Mouse (Mus musculus): ENCODE data around the gene Cables2.
"Not testable (repeated sequence)": the region's sequence is repeated elsewhere in the genome, so short reads cannot be mapped to it uniquely, and the experiment has no call there.

Cables2 gene

DNA sequence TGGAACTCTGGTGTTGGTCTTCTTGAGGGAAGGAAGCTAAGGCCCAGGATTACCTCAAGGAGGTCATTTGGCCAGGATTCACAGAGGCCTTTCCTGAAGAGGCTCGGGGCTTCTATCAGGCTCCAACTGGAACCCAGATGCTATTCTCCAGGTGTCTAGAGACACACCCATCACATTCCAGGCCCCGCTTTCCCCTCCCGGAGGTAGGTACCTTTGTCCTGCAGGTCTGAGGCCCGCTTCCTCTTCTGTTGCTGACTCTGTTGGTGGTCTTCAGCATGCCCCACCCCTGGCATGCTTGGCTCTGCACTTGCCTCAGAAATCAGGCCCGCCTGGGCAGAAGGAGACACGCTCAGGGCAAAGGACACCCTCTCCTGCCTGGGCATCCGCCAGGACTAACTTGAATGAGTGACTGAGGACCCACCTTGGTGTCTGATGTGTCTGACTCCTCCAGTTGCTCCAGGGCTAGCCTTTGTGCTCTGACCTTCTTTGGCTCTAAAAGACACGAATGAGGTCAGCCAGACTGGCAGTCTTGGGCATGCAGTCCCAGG lies 4.6 kb upstream of the Cables2 start:
- no peak for DNase-seq (ENCODE audit: low spot score in 2 of 2)

DNA sequence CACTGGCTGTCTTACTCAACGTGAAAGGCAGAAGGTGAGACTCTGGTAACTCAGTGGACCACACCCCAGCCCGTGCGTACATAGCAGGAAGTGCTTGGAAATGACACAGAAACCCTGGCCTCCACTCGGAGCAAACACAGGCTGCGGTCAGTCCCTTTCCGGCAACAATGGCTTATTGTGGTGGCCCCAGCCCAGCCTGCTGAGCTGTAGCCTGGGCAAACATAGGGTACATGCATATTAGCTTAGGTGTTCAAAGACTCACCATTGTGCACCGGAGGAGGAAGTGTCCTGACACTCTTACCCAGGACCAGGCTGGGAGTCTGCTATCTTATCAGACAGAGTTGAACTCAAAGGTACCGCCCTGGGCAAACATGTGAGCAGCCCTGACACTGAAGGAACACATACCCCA lies 3.6 kb upstream of the Cables2 start:
- no peak for DNase-seq (ENCODE audit: low spot score in 2 of 2)

DNA sequence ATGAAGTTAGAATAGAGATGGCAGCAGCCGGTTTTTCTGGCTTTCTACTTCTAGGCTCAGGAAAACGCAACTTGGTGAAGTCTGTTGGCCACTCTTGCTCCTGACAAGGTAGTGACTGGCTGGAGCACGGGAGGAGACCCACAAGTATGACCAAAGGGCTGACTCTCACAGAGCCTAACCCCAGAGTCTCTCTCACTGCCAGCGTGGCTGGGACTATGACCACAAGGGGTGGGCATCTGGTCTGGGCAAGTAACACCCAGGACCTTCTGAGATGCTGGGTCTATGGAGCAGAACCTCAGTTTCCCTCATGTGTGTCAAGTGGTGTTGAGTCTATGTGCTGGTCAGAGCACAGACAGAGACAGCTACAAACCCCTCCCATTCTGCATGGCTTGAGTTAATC lies 3.1 kb upstream of the Cables2 start:
- no peak for DNase-seq (ENCODE audit: low spot score in 2 of 2)

DNA sequence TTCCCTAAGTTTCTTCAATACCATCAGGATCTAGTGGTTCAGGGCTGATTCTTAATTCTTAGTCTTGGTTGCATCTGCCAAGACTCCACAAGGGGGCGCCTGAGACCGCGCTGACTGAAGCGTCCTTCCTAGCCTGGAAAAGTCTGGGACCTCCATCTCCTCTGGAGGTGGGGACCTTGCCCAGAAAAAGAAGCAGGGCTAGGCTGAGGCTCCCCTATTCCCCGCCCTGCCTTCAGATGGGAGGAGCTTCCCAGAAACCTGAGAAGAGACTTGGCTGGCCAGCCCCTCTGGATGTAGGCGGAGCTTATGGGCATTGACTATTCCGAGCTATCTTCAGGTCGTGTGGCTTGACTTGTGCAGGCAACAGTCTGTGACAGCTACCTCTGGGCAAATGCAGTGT lies 2.5 kb upstream of the Cables2 start:
- no peak for DNase-seq (ENCODE audit: low spot score in 2 of 2)

DNA sequence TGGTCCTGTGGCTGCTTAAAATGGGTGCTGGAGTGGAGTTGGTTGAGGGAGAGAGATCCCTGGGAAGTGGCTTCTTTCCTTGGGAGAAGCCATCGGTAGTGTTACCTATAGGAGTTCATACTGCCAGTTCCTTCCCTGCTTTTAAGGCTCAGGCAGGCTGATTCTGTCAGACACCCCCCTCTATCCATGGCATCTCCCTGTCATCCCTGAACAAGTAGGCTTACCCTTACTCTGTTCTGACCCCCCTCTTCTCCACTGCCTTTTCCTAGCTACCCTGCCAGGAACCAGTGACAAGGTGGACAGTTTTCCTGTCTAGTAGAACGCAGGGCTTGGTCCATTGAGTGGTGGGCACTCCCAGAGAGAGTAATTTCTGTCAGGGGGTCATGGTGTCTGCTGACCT lies 1.2 kb upstream of the Cables2 start:
- DNase-seq (ENCODE audit: low spot score in 2 of 2), result no peak

GRCm38 (mm10) chr2:180272884-180273321 lies 393 bp downstream of the Cables2 start:
- DNase-seq (ENCODE audit: low spot score in 2 of 2), result no peak

GRCm38 (mm10) chr2:180271804-180272395 lies 1.4 kb downstream of the Cables2 start:
- DNase-seq (ENCODE audit: low spot score in 2 of 2), result no peak

GRCm38 (mm10) chr2:180270537-180271255 lies 2.6 kb downstream of the Cables2 start:
- DNase-seq (ENCODE audit: low spot score in 2 of 2), result no peak

DNA sequence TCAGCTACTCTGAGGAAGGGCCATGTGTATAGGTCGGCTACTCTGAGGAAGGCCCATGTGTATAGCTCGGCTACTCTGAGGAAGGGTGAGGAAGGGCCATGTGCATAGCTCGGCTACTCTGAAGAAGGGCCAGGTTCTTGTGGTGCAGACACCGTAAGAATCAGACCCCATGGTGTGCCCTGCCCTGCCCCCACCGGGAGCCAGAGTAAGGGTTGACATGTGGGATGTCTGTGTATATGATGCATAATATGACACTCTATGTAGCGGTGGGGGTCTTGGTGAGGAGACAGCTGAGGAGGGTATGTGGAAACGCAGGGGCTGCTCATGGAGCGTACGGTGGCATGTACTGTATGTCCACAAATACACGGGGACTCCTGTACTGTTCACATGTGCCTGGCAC lies 4.0 kb downstream of the Cables2 start:
- DNase-seq (ENCODE audit: low spot score in 2 of 2), result no peak

GRCm38 (mm10) chr2:180267955-180268354 lies 5.3 kb downstream of the Cables2 start:
- DNase-seq (ENCODE audit: low spot score in 2 of 2), result no peak

DNA sequence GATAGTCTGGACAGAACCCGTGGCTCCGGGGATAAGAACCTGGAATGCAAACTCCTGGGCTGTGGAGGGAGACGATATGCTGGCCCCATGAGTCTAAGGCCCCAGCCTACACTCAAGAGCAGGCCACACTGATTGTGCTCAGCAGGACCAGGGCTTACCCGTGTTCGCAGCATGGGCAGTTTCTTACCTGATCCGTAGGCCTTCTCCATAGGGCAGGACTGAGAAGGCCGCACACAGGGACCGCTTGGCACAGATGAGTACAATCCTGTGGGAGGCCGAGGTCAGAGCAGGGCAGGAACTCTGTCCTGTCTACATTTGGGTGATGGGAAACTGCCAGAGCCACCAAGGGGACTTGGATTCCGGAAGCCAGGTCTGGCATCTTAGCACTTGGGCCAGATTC lies 10.4 kb downstream of the Cables2 start:
- no peak for DNase-seq (ENCODE audit: low spot score in 2 of 2)

- no peak for DNase-seq (ENCODE audit: low spot score in 2 of 2)
Observed at GRCm38 (mm10) chr2:180262441-180262840, 10.9 kb downstream of the Cables2 start.

DNA sequence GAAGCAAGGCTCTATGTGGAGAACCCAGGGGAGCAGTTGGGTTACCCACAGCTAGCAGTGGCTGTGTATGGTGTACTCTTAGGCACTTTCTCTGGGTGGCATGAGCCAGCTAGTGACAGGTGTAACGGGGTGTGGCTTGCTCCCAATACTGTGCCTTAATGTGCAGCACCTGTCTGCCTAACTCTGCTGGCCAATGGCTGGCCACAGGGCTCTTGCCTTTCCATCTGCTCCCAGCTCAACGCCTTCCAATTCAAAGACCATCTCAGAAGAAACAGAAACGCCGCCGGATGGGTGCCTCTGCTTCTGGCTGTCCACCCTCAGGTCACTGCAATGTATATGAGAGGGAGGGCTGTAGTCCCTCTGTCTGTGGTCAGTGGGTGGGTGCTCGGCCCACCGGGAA lies 11.4 kb downstream of the Cables2 start:
- DNase-seq (ENCODE audit: low spot score in 2 of 2), result no peak

DNA sequence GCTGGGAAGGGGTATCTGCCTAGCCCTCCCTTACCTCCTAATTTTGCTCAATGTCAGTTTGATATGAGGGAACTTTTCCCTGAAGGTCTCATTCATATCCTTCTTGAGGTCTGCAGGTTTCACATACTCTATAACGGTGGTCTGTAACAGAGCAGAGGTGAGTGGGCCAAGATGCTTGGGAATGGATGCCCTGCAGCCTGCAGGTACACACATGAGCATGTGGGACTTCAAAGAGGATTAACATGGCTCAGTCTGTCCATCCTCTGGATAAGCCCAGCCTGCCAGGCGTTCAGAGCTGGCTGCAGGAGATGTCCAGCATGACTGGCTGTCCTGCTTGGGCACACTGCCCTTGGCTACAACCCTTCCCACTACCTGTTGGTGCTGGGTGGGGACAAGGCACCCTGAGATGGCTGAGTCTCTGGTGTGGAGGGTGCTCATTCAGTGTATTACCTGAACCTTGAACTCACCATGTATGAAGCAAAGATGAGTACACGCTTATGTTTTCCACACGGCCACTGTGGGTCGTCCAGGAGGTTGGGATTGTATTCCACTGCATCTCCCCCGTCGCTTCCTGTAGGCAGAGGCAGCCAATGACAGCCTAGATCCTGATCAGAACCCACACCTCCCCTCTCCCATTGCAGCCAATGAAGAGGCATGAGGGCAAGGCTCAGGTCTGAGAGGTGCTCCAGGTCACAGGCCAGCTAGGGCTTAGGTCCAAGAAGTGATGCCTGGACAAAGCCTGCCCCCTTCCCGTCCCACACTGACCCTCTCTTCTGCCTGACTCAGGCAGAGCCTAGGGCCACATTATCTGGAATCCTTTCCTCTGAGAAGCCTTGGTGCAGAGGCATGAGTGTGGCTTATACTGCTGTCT lies 12.5 kb downstream of the Cables2 start:
- no peak for DNase-seq (ENCODE audit: low spot score in 2 of 2)

- not testable (repeated sequence) for DNase-seq (ENCODE audit: low spot score in 2 of 2)
Observed at GRCm38 (mm10) chr2:180259826-180260609, 13.3 kb downstream of the Cables2 start.

DNA sequence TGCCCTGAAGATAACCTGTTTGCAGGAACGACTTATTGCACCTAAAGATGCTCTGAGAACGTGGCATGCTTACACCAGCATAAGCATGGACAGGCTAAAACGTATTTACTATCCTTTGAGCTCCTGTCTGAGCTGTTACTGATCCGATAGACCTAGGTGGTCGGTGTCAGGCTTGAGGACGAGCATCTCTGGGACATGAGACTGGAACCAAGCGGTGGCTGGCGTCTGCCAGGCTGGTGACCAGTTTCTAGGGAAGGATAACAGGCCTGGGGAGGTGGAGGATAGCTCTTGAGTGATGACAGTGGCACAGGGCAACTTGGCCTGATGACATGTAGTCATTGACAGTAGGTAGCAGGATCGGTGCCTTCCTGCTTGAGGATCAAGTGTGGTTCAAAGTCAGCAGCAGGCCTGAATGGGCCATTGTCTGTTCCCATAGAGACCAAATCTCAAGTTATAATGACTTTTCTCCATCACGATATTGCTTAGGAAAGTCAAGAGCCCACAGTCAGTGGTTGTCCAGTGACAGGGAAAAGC lies 14.3 kb downstream of the Cables2 start:
- DNase-seq (ENCODE audit: low spot score in 2 of 2), result not testable (repeated sequence)

DNA sequence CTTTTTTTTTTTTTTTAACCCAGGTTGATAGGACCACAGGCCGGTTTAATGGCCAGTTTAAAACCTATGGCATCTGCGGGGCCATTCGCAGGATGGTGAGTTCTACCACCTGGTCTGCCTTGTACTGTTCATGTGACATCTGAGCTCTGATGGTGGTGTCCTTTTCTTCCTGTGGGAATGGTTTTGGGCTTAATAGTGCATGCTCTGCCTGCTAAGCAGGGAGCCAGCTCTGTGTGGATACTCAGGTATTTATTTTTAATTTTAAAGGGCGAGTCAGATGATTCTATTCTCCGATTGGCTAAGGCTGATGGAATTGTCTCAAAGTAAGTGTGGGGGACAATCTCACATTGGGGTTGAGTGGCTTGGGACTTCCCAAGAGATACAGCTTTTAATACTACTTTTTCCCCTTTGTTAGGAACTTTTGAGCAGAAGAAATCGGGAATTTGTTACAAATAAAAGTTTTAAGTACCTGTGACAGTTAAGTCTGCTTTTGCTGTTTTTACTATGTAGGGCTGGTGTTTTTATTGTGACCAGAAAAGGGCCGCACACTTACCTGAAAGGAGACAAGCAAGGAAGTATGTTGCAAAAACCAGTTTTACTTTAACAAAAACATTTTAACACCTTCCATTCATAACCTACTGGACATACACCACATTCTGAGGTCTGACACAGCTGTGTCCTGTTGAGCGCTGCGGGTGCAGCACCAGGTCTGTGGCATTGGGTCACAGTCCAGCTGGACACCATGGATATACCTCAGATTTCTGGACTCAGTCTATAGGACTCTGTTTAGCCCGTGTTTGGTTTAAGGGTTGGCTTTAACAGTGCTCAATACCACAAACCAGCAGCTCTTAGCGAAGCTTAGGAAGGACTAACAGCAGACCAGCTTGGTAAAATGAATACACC lies 15.1 kb downstream of the Cables2 start:
- DNase-seq (ENCODE audit: low spot score in 2 of 2), result no peak

- peak; percentile 97 to 99 for DNase-seq (ENCODE audit: low spot score in 2 of 2)
Observed at GRCm38 (mm10) chr2:180257001-180257521, 16.2 kb downstream of the Cables2 start, which contains the start of gene Rps21. Gene Rps21 (plus strand): TSS chr2:180257377.

GRCm38 (mm10) chr2:180256296-180257000 lies 16.8 kb downstream of the Cables2 start:
- DNase-seq (ENCODE audit: low spot score in 2 of 2), result no peak
